Mouse (Mus musculus) brain, adult 2 months (tissue): ENCODE data around the gene Ccnd2.

ENCODE experiments used
- DNase-seq: peaks from one replicate; pipeline ENCODE4 v3.0.0; 2011; ENCODE audit warnings: low read depth, low spot score

Ccnd2 gene

DNA sequence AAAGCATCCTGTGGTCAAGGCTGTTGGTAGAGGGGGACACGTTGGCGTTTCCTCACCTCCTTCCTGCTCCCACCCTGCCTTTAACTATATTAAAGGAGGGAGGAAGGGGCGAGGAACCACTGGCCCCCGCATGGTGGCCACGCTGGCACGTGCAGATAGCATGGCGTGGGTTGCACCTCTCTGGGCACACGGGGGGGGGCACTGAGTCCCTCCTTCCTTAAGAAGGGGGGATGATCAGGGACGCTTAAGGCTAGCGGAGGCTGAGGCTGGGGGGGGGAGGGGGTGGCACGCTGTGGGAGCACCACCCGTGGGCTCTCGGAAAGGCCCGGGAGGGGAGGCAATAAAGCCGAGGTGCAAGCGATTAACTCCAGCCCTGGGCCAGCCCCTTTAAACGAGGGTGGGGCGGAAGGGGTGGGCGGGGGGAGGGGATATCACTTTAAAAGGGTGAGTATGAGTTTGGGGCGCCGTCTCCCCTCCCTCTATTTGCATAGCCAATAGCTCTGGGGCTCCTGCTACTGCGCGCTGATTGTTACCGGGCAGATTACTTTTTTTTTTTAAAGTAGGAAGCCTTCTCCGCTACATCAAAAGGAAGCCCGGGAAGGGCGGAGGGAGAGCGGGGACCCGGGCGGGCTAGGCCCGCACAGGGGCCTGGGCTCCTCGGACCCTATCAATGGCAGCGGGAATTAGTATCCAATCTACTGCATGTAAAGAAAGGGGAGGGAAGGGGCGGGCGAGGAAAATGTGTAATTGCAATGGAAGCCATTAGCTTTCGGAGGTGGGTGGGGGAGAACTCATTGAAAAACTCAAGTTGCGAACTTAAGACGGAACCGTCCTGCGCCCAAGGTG is at the start of gene Ccnd2:
TSS of gene Ccnd2 (minus strand) at position 88 of the 846 bp plus-strand sequence.
- DNase-seq, result peak; percentile 65

DNA sequence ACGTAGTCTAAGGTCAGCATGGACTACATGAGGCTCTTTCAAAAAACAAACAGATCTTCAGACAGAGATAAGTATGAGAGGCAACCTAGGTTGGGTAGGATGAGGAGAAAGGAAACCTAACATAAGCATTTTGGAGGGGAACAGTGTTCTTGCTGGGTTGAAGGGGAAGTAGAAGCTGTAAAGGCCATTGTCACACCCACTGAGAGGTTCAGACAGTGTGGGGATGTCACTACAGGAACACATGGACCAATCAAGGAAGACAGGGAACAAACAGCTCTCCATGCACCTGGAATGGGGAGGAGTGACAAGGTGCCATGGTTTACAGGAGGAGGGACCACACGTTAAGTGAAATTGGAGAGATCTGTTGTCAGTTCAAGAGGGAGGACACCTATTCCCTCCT is 45.0 kb upstream of the Ccnd2 start:
- DNase-seq, result no peak

DNA sequence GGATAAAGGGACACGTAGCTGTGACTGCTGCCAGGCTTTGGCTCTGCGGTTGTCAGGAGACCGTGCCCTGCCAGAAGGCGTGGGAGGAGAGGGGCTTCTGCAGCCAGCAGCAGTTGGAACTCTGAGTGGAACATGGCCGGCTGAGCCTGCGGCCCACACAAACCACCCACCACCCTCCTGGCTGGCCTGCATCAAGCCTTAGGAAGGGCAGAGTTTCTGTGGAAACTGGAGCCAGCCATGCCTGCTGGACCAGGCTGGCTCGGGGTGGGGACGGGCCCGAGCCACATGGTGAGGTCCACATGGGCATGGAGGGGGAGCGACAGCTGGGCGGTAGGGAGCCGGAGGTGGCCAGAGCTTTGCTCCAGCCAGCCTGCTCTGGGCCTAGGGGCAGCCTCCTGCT is 29.3 kb upstream of the Ccnd2 start:
- DNase-seq, result peak; percentile 66

DNA sequence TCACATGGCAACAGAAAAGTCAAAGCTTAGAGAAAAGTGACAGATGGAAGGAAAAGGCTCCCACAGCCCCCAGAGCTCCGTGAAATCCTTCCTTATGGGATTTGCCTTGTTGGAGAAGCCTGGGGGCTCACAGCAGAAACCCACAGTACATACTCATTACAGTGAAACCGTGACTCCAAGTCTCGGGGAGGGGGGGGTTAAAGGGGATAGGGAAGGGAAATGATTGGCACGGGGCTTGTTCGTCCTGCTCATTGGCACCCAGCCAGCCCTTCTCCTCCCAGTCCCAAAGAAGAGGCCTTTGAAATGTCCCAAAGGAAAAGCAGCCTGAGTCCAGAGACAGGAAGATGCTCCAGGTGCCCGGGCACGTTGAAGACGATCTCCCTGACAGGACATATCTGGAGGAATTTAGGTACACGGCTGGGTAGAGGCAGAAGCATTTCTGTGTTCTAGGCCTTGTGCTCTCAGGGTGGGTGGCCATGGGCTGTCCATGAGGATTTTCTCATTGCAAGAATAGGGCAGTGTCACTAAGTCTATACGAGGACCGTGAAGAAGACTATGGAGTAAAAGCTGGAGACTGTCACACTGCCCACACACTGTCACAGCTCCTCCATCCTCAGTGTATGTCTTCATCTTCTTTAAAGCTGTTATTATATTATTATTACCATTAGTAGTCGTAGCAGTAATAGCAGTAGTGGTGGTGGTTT is 27.2 kb upstream of the Ccnd2 start:
- DNase-seq, result no peak

DNA sequence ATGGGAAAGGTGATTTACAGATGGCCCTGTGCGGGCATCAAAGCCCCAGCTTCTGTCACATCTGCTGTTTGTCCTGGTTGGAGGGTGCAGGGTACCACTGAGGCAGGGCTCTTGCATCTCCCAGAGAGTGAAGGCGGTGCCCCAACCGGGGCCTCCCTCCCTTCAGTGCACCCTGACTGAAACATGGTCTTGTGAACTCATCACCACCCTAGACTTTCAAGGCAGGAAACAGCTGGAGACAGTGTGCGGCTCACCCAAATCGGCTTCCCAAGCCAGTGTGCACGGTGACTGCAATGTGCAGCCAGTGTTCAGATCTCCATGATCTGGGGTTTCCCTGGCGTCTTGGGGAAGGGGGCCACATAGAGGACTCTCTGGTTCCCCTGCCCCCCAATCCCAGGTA is 26.0 kb upstream of the Ccnd2 start:
- no peak for DNase-seq

DNA sequence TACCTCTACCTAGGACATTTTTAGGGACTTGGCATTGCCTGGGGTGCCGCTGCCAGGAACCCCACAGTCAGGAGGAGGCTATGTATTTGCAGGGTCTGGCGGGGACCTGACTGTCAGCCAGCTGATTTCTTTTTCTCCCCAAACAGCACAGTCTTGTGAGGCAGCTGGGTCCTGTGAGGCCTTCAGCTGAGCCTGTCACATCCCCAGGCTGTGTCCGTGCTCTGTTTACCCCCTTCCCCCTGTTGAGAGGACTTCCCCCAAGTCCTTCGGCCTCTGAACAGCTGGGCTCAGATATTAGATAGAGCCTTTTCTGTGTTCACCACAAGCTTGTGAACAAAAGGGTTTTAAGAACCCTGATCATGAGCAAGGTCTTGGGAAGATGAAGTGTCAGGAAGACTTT is 25.4 kb upstream of the Ccnd2 start:
- DNase-seq, result no peak

DNA sequence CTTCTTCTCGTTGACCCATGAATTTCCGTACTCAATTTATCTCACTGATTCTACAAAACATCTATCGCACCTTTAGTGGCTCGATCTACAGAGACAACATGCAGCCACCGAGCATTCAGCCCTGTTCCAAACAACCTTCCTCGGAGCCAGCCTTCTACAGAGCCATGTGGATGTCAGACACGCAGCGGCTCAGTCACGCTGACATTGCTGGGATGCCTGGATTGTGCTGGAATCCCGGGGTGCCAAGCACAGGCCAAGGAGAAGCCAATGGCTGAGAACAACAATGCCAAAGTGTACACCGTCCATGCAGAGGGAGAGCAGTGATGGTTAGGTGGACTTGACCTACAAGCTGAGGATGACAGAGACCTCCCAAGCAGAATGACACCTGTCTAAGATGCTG is 20.5 kb upstream of the Ccnd2 start:
- no peak for DNase-seq

DNA sequence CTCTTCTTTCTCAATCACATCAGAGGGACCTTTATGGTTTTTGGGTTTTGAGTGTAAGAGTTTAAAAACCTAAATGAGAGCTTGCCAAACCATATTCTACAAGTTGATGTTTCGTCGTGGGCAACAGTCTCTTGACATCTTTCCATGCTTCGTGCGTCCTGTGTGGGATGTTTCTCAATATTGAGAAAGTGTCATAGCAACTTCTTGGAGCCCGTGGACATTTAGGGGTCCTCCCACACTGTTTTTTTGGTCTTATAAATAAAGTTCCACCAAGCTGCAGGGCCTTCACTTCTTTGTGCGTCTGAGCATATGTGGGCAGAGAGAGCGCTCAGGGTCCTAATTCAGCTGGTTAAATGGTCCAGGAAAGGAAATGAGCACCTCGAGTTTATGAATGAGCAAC is 18.7 kb upstream of the Ccnd2 start:
- DNase-seq, result no peak

DNA sequence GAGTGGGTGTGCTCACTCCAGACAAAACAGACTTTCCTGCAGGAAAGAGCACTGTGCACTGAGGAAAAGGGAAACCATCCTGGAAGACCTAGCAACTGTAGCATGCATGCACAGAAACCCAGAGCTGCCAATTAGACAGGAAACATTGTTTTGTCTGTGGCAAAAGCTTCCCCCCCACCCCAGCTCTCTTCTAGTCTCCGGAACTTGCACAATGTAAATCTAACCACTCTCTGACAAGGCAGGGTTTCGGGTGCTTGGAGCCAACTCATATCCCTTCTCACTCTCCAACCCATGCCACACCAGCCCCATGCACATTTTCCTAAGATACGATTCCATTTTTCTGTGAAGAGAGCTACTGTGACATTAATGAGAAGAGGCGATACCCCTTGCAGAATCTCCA is 13.7 kb upstream of the Ccnd2 start:
- no peak for DNase-seq

DNA sequence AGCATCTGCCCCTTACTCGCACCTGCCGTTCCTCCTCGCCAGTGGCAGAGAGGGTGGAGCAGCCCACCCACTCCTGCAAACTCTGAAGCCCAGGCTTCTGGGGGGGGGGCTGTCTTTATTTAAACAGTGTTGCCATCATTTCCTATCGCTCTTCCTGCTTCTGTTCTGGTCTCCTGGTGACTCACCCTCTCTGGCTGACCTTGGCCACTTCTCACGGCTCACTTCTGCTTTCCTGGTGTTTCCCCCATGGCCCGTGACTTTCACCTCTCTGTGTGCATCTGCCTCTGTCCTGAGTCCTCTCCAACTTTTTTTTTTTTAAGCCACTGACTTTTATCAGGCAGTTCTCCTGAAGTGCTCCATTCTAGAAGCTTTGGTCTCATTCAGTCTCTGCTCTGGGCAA is 10.8 kb upstream of the Ccnd2 start:
- no peak for DNase-seq

DNA sequence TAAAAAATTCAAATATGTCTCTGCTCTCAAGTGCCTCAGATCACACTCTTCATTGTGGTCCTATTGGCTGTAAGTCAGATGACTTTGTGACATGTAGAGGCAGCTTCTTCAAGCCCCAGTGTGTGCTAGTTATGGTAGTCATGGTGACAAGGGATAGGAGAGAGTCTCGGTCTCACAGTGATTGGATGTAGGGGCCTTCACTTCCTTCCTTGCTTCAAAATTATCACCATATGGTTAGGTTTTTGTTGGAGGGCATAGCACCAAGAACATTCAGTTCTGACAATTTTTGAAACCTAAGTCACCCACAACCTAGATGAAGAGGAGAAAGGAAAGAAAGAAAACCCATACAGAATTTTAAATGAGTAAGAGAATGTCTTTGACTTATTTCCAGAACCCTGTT is 5.3 kb upstream of the Ccnd2 start:
- peak; percentile 29 for DNase-seq

DNA sequence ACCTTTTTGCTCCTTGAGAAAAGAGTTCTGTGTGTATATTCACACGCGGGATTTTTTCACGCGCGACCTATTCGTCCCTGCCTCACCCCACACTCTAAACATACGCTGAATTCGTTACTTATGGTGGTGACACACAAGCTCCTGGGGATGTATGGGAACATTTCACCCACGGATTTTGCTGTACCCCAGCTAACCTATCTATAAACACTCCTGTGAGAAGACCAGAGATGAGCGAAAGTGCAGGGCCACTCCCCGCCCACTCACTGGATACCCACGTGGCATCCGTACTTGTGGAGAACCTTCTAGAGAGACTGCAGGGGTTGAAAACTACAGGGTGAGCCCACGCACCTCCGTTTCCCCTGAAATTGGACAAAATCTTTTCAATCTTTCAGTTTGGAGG is 3.5 kb upstream of the Ccnd2 start:
- DNase-seq, result no peak

DNA sequence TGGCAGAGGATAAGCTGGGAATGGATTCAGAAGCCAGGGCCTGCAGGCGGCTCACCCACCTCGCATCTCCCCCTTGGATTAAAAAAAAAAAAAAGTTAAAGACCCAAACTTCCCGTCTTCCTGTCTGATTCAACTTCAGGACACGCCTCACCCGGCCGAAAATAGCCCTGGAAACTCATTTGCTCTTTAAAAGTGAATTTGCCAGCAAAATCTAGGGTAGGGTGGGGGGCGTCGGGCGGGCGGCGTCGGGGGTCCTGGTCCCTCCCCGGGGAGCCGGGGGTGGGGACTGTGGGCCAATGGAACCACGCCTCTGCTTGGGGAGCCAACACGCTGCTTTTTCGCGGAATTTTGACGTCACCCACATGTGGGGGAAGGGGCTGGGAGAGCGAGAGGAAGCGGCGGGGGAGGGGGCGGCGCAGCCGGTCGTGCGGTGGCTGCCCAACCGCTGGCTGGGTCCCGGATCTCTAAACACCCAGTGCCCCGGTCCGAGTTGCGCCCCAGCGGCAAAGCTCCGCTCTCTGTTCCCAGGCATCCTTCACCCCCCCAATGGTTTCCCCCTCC is 2.8 kb upstream of the Ccnd2 start:
- no peak for DNase-seq

DNA sequence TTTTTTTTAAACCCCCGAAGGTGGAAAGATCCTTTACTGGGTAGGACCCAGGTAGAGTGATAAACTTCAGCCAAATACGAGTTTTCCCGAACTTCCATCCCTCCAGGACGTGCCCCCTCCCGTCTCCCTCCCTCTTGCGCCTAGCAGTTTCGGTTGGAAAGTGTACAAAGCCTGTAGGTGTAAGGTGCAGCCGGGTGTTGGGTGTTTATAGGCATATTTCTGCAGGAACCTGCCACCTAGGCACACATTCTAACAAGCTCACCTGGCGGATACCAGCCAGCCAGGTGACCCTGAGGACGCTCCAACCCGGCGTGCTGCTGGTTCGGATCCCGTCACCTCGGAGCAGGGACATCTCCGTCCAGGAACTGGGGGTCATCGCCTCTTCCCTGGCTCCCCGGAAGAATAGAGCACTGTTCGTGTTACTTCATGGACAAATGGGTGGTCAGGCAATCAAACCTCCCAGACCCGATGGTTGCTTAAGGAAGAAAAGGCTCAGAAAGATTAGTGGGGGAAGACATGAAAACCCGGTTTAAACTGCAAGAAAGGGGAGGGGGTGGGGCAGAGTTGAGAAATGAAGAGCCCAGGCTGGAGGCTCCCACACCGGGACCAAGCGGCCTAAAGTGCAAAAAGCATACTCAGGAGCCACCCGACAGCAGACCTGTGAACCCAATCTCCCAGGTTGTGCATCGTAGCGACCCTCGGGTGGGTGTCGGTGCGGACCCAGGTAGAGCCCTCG is 2.1 kb upstream of the Ccnd2 start:
- no peak for DNase-seq

DNA sequence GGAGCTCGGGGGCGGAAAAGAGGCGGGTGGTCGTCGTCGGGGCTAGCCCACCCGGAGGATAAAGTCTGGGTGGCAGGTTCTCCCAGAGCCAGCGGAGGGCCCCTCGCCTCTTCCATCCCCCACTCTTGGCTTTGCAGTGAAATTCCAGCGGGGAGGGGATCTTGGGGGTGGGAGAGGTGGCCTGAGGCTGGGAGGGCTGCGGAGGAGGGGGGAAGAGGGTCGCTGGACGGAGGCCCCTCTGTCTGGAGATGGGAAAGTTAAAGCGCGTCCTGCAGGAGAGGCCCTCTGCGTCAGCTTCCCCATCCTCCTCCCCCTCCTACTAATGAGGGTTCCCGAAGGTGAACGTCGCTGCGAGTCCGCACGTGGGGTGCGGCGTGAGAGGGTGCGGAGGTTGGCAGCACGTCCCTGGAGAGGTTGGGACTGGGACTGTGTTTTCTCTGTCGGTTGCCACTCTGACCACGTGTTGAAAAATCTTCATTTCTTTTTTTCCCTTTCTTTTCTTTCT is 1.4 kb upstream of the Ccnd2 start:
- no peak for DNase-seq

DNA sequence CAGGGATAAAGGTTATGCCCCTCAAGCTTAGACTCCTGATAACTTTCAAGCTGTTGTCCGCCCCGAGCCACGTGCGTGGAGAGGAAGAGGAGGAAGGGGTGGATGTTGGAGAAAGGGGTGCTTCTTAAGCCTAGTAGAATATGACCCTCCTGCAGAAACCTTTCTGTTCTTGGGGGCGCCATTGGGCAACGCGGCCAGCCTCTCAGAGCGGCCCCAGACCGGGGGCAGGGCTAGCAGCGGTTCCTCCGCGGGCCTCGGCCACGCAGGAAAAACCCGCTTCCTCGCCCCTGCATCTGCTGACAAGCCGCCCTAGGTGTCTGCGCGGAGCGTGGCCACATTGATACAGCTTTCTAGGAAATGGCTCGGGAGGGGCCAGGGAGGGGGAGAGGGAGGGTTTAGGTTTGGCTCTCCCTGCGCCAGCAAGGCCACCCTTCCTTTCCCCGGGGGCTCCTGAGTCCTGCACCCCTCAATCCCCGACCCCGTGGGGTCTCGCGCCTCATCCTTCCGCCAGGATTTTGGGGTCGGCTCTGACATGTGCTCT is 358 bp downstream of the Ccnd2 start:
- no peak for DNase-seq

DNA sequence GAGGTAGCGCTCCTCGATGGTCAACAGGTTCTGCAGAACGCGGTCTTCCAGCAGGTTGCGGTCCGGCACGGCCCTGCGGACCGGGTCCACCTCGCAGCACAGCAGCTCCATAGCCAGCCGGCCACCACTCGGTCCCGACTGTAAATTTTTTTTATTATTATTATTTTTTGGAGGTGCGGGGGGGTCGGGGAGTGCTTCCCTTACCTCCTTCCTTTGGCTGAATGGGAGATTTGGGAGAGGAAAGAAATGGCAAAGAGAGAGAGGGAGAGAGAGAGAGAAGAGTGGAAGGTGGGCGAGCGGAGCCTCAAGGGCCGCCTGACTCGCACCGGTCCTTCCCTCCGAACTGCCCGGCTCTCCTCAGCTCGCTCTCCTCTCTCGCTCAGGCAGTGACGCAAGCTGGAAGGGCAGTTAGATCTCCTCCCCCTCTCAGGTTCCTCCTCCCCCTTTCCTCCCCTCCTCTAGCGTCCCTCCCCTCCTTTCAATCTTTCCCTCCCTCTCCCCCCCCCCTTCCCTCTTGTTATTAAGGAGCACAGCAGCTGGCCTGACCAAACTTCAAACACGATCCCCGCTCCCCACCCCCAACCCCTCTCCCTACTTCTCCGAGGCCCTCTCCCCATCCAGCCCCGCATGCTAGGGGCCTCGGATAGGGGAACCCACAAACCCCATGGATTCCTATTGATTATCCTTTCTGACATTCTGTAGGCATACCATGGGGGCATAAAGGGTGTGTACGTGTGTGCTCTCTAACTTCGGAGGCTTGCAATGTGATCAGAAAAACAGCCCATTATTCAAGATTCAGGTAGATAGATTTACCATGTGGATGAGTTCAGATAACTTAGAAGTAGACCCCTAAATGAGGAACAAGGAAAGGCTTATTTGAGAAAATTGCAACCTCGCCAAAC is 1.1 kb downstream of the Ccnd2 start:
- peak; percentile 85 for DNase-seq

DNA sequence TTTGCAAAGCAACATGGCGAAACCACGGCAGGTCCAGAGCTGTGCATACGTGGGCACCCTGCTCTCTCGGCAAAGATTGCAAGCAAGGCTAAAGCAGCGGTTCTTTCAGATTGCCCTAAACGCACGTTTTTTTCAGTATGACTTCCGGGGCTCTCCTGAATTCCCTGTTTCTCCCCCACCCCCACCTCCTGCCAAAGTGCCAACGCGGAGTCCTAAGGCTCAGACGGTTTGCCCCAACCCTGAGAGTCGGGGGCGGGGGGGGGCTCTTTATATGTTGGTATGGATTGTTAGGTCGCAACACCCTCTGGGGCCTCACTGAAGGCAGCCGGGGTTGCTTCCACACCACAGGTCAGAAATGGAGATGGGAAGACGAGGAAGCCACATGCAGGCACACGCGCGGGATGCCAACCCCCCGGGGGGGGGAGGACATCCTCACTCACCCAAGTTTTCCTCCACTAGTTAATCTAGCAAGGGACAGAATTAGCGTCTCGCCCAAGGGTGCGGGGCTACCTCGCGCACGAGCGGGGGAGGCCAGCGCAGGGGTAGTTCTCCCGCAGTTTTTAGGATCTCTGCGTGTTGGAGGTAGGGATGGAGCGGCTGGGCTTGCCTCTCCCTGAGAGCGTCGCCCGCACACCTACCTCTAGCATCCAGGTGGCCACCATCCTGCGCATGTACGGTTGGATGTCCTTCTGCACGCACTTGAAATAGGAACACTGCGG is 1.9 kb downstream of the Ccnd2 start:
- peak; percentile 61 for DNase-seq

DNA sequence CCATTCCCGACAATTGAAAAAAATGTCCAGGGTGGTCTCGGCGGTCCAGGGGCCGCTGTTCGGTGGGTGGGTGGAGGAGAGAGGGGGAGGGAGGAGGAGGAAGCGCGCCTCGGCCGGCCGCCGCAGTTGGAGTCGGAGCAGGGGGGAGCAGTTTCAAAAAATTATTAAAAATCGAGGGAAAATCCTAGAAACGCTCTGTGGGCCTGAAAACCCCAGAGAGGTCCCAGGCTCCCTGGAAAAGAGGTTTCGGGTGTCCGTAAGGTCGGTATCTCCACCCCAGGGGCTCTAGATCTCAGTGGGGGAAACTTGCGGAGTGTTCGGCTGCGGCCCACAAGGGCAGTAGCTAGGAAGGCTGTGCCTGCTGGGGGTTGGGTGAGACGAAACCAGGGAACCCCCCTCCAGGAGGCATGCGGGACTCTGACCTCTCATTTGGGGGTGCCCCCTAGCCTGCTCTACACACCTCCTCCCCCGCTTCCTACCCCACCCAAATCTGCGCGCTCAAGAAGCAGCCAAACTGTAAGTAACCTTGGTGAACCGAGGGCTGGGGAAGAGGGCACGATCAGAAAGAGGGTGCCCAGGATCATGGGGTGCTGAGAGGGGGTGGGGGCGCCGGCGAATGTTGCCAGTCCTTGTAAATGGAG is 2.6 kb downstream of the Ccnd2 start:
- no peak for DNase-seq
